Mouse (Mus musculus) gastrocnemius, postnatal 10 days (tissue): ENCODE measurements around the gene Kif5c. TPM values are rescaled to one million over a fixed set of nuclear protein-coding genes. Genes with fewer than 3 reads are reported as not detected.

Experiments used
- DNase-seq: peaks from one replicate; pipeline ENCODE4 v3.0.0; 2021; ENCODE audit warnings: mixed read lengths
- total RNA-seq, 2 experiments: library from RNA; stranded (reverse); gene quantifications; 2 replicates each; pipeline ENCODE4 v1.2.3; 2021

Gene Kif5c
- total RNA-seq, 2 experiments from 2014 or later = 1.1 to 1.5 TPM

- no peak for DNase-seq
Measured at GRCm38 (mm10) chr2:49621234-49621633, 2.1 kb downstream of the Kif5c start.

- no peak for DNase-seq
Measured at GRCm38 (mm10) chr2:49625581-49625980, 6.5 kb downstream of the Kif5c start.

GRCm38 (mm10) chr2:49627611-49628010, 8.5 kb downstream of the Kif5c start:
- DNase-seq = no peak

- no peak for DNase-seq
Measured at GRCm38 (mm10) chr2:49628094-49628705, 9.1 kb downstream of the Kif5c start.

GRCm38 (mm10) chr2:49629181-49629580, 10.1 kb downstream of the Kif5c start:
- no peak for DNase-seq

GRCm38 (mm10) chr2:49630636-49631035, 11.5 kb downstream of the Kif5c start:
- no peak for DNase-seq

- DNase-seq = no peak
Measured at GRCm38 (mm10) chr2:49633231-49633630, 14.1 kb downstream of the Kif5c start.

- DNase-seq = no peak
Measured at GRCm38 (mm10) chr2:49642761-49643160, 23.7 kb downstream of the Kif5c start.

GRCm38 (mm10) chr2:49643756-49644155, 24.7 kb downstream of the Kif5c start:
- DNase-seq = no peak

GRCm38 (mm10) chr2:49647591-49647990, 28.5 kb downstream of the Kif5c start:
- no peak for DNase-seq

GRCm38 (mm10) chr2:49648344-49648743, 29.2 kb downstream of the Kif5c start:
- DNase-seq = no peak

GRCm38 (mm10) chr2:49648806-49649205, 29.7 kb downstream of the Kif5c start:
- no peak for DNase-seq

- no peak for DNase-seq
Measured at GRCm38 (mm10) chr2:49649211-49649610, 30.1 kb downstream of the Kif5c start.

- DNase-seq = no peak
Measured at GRCm38 (mm10) chr2:49651737-49652136, 32.6 kb downstream of the Kif5c start.

- DNase-seq = no peak
Measured at GRCm38 (mm10) chr2:49654606-49655005, 35.5 kb downstream of the Kif5c start.

GRCm38 (mm10) chr2:49655195-49655873, 36.2 kb downstream of the Kif5c start:
- no peak for DNase-seq

- DNase-seq = no peak
Measured at GRCm38 (mm10) chr2:49655874-49656195, 36.7 kb downstream of the Kif5c start.

GRCm38 (mm10) chr2:49656988-49657387, 37.9 kb downstream of the Kif5c start:
- no peak for DNase-seq

GRCm38 (mm10) chr2:49657666-49658065, 38.6 kb downstream of the Kif5c start:
- DNase-seq = no peak

GRCm38 (mm10) chr2:49658988-49659387, 39.9 kb downstream of the Kif5c start:
- no peak for DNase-seq

- no peak for DNase-seq
Measured at GRCm38 (mm10) chr2:49659964-49660363, 40.9 kb downstream of the Kif5c start.

- no peak for DNase-seq
Measured at GRCm38 (mm10) chr2:49660375-49660923, 41.4 kb downstream of the Kif5c start.

- no peak for DNase-seq
Measured at GRCm38 (mm10) chr2:49661348-49661747, 42.2 kb downstream of the Kif5c start.

- no peak for DNase-seq
Measured at GRCm38 (mm10) chr2:49661872-49662271, 42.8 kb downstream of the Kif5c start.
